ENCODE assay signal across 14 mouse cellular contexts in the genomic region with DNA sequence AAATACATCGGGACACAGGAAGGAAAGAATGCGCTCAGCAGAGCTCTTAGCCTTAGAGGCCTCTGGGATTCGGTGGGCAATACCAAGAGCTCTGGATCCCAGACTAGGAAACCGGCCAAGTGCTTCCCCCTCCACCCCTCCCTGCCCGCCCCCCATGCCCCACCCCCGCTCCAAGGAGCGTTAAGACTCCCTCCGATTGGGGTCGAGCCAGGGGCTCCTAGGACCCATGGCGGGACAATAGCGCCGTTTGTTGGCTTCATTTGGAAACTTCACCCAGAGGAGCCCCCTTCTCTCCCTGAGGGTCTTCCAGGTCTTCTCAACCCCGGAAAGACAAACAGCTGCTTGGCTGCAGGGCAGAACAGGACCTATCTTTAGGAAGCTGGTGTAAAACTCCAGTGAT. TPM values are rescaled to one million over a fixed set of nuclear protein-coding genes. Genes with fewer than 3 reads are reported as not detected.
DNase-seq lines count a peak whose midpoint lies in the region; ATAC-seq lines count a peak whose summit lies in the region.
"Had no signal": no experiment of that assay in that cellular context is flagged by ENCODE, and none has a peak within 500 bp of the region (broad histone marks: within the 10 kb centered on the region; RNA-seq: fewer than 3 reads in every experiment).

No protein-coding gene starts in this region.

- H3K4me1 ChIP-seq in midbrain, embryonic 10.5 days = peaks cover 40% of the 10 kb centered on the region
- H3K4me1 ChIP-seq in midbrain, embryonic 16.5 days (ENCODE audit: control insufficient read depth, insufficient read depth, low read length) = peaks cover 10% of the 10 kb centered on the region
- H3K4me1 ChIP-seq in embryonic facial prominence, embryonic 11.5 days (ENCODE audit: control insufficient read depth, insufficient read depth, low read length) = no peaks in the 10 kb centered on the region
- H3K4me1 ChIP-seq in hindbrain, embryonic 12.5 days = peaks cover 5% of the 10 kb centered on the region; the same call in 1 of the 2 replicates
- H3K4me1 ChIP-seq: liver, embryonic 13.5 days had no signal

- peak; percentile 46 for DNase-seq in midbrain, embryonic 10.5 days (ENCODE audit: low spot score)
- peak; percentile 27 for DNase-seq in embryonic facial prominence, embryonic 11.5 days (ENCODE audit: low spot score)
- peak; percentile 62 for DNase-seq in retina, embryonic 14.5 days (ENCODE audit: low spot score)
- no peak for DNase-seq in kidney, adult 11 months
- DNase-seq in adrenal gland, postnatal 25 days = no peak
- DNase-seq: adrenal gland, adult 8-10 months; gastrocnemius, postnatal 36 days; kidney, postnatal 36 days; liver, embryonic 13.5 days; lung, postnatal 14 days; thymus, postnatal 25 days had no signal

- WGBS in midbrain, embryonic 10.5 days = 16% methylated on average over 13 of the region's 13 CpGs
- WGBS in midbrain, embryonic 16.5 days = 24% methylated on average over 11 of the region's 13 CpGs
- WGBS in embryonic facial prominence, embryonic 11.5 days = 5% methylated on average over 13 of the region's 13 CpGs
- 14% methylated on average over 13 of the region's 13 CpGs for WGBS in hindbrain, embryonic 12.5 days

- H3K27ac ChIP-seq in midbrain, embryonic 10.5 days (replicated peaks) = peak overlapping the region; percentile 94; the same call in 1 of the 2 replicates
- no peak overlapping the region for H3K27ac ChIP-seq in midbrain, embryonic 16.5 days (ENCODE audit: low read length)
- no peak overlapping the region for H3K27ac ChIP-seq in embryonic facial prominence, embryonic 11.5 days (replicated peaks; ENCODE audit: low read depth, low read length)
- no peak overlapping the region for H3K27ac ChIP-seq in hindbrain, embryonic 12.5 days
- H3K27ac ChIP-seq: liver, embryonic 13.5 days had no signal

- no peak overlapping the region for H3K4me2 ChIP-seq in midbrain, embryonic 16.5 days (ENCODE audit: low read length)
- no peak overlapping the region for H3K4me2 ChIP-seq in embryonic facial prominence, embryonic 11.5 days (ENCODE audit: low read depth, low read length)
- peak overlapping the region; percentile 61 for H3K4me2 ChIP-seq in hindbrain, embryonic 12.5 days (replicated peaks)
- H3K4me2 ChIP-seq: liver, embryonic 13.5 days had no signal

- no peak for ATAC-seq in midbrain, embryonic 16.5 days
- no peak for ATAC-seq in embryonic facial prominence, embryonic 11.5 days (replicated peaks; ENCODE audit: insufficient number of reproducible peaks, low FRiP score, low TSS enrichment, low read depth)
- ATAC-seq in hindbrain, embryonic 12.5 days (ENCODE audit: low FRiP score) = no peak
- ATAC-seq: inflammation-experienced regulatory T-cells, adult 6 months had no signal

- H3K36me3 ChIP-seq in midbrain, embryonic 10.5 days = no peaks in the 10 kb centered on the region
- H3K36me3 ChIP-seq in midbrain, embryonic 16.5 days (ENCODE audit: control insufficient read depth, insufficient read depth, low read length) = no peaks in the 10 kb centered on the region
- no peaks in the 10 kb centered on the region for H3K36me3 ChIP-seq in embryonic facial prominence, embryonic 11.5 days (replicated peaks; ENCODE audit: control insufficient read depth, insufficient read depth, low read depth, low read length)
- no peaks in the 10 kb centered on the region for H3K36me3 ChIP-seq in hindbrain, embryonic 12.5 days
- H3K36me3 ChIP-seq: liver, embryonic 13.5 days had no signal

- no peak overlapping the region for H3K9ac ChIP-seq in midbrain, embryonic 16.5 days (ENCODE audit: low read depth, low read length)
- H3K9ac ChIP-seq in embryonic facial prominence, embryonic 11.5 days (replicated peaks; ENCODE audit: low read length) = no peak overlapping the region
- H3K9ac ChIP-seq in hindbrain, embryonic 12.5 days = no peak overlapping the region
- H3K9ac ChIP-seq: liver, embryonic 13.5 days had no signal

- peak overlapping the region; percentile 72 for H3K4me3 ChIP-seq in midbrain, embryonic 10.5 days
- no peak overlapping the region for H3K4me3 ChIP-seq in midbrain, embryonic 16.5 days (ENCODE audit: low read depth, low read length)
- no peak overlapping the region for H3K4me3 ChIP-seq in embryonic facial prominence, embryonic 11.5 days (ENCODE audit: low read depth, low read length)
- H3K4me3 ChIP-seq in hindbrain, embryonic 12.5 days = 0 out of 2 replicates have a peak overlapping the region, but pooled peaks have one; percentile 7
- H3K4me3 ChIP-seq: liver, embryonic 13.5 days had no signal

- peaks cover 16% of the 10 kb centered on the region for H3K27me3 ChIP-seq in midbrain, embryonic 10.5 days (ENCODE audit: low read depth, poor library complexity, severe bottlenecking)
- no peaks in the 10 kb centered on the region for H3K27me3 ChIP-seq in midbrain, embryonic 16.5 days (ENCODE audit: control insufficient read depth, insufficient read depth, low read depth, low read length)
- peaks cover 22% of the 10 kb centered on the region for H3K27me3 ChIP-seq in embryonic facial prominence, embryonic 11.5 days (ENCODE audit: control insufficient read depth, insufficient read depth, low read length)
- peaks cover 24% of the 10 kb centered on the region for H3K27me3 ChIP-seq in hindbrain, embryonic 12.5 days

- H3K9me3 ChIP-seq in midbrain, embryonic 10.5 days (replicated peaks) = peaks cover 13% of the 10 kb centered on the region; the same call in 1 of the 2 replicates
- H3K9me3 ChIP-seq in midbrain, embryonic 16.5 days (replicated peaks; ENCODE audit: control insufficient read depth, low read length, poor library complexity, severe bottlenecking) = no peaks in the 10 kb centered on the region
- no peaks in the 10 kb centered on the region for H3K9me3 ChIP-seq in embryonic facial prominence, embryonic 11.5 days (replicated peaks; ENCODE audit: control insufficient read depth, low read length)
- H3K9me3 ChIP-seq in hindbrain, embryonic 12.5 days (replicated peaks) = no peaks in the 10 kb centered on the region; the same call in 1 of the 2 replicates
- H3K9me3 ChIP-seq: liver, embryonic 13.5 days had no signal

RNA-seq across cellular contexts. Expression of gene Sox3, which starts 3.1 kb away (rescaled TPM):
- polyA plus RNA-seq in midbrain, embryonic 10.5 days (2016; fragmentation: Nextera tagmentation; extraction: Ambion mirVana) = 5.0 and 5.5 TPM in 2 replicates
- polyA plus RNA-seq in midbrain, embryonic 16.5 days (2015; fragmentation: Nextera tagmentation; extraction: Ambion mirVana) = 0.74 and 1.1 TPM in 2 replicates
- 1.4 and 3.5 TPM in 2 replicates for polyA plus RNA-seq in embryonic facial prominence, embryonic 11.5 days (2014; fragmentation: Nextera tagmentation; extraction: Ambion mirVana)
- polyA plus RNA-seq in hindbrain, embryonic 12.5 days (2016; fragmentation: Nextera tagmentation; extraction: Ambion mirVana) = 2.0 and 2.6 TPM in 2 replicates
- not detected in 2 replicates for total RNA-seq in adrenal gland, postnatal 25 days (2021)
- total RNA-seq: adrenal gland, adult 8-10 months; gastrocnemius, postnatal 36 days had no signal
- polyA plus RNA-seq: inflammation-experienced regulatory T-cells, adult 6 months; liver, embryonic 13.5 days had no signal

Comparison
In these comparisons a context has a peak if more than half of its experiments do, and no peak if none do; other contexts are left out.
1. H3K4me3 ChIP-seq: peak in midbrain, embryonic 10.5 days (single experiment) and hindbrain, embryonic 12.5 days (single experiment); none in midbrain, embryonic 16.5 days (single experiment) and embryonic facial prominence, embryonic 11.5 days (single experiment).
2. DNase-seq: peak in midbrain, embryonic 10.5 days (single experiment), embryonic facial prominence, embryonic 11.5 days (single experiment) and retina, embryonic 14.5 days (single experiment); none in kidney, adult 11 months (single experiment) and adrenal gland, postnatal 25 days (single experiment).